Mouse (Mus musculus) kidney, postnatal 25 days (tissue): ENCODE data around the gene Pheta2.

Source experiments
- DNase-seq, 2 experiments: peaks; one replicate each; pipeline ENCODE4 v3.0.0; 2021; ENCODE audit warnings: mixed read lengths in 2 of 2

The Pheta2 gene

DNA sequence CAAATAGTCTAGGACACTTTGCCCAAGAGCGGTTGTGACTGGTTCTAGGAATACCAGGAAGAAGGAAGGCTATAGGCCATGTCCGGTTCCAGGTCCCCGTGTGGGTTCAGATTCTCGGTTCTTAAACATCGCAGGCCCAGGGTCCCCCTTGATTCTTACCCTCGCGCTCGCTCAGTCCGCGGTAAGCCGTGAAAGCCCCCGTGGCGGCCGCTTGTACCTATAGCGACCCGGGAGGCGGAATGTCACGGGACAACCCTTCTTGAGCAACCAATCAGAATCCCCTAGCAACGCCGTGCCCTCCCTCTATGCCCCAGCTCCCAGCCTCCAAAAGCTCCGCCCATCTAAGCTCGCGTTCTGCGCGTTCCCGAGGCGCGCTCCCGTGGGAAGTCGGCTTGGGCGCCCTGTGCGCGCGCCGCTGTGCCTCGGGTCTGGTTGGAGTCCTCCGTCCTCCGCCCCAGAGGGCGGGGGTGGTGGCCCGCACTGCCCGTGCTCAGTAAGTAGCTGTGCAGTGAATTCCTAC is at the start of gene Pheta2, which contains the start of the genes Naga and Smdt1:
Pheta2 (plus strand) TSS at position 350 of the 520 bp plus-strand sequence.
Naga (minus strand) TSS at position 333 of the 520 bp plus-strand sequence.
Smdt1 (plus strand) TSS at position 367 of the 520 bp plus-strand sequence.
- peak; percentile 97 to 99 for DNase-seq

DNA sequence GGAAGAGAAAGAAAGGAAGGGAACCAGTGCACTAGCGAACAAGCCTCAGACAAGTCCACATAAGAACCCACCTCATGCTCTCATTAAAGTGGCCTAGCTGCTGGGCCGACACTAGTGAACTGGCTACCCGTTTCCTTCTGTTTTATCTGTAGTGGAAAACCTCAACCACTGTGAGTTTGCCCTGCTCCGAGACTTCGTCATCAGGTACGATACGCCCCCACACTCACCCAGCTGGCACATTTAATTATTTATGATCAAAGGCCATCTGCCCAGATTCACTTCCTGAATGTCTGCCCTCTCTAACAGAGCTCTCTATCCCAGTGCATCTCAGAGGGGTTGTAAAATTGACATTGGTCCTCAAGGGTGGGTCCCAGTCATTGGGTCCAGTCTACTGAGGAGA is 48.5 kb upstream of the Pheta2 start:
- no peak for DNase-seq

DNA sequence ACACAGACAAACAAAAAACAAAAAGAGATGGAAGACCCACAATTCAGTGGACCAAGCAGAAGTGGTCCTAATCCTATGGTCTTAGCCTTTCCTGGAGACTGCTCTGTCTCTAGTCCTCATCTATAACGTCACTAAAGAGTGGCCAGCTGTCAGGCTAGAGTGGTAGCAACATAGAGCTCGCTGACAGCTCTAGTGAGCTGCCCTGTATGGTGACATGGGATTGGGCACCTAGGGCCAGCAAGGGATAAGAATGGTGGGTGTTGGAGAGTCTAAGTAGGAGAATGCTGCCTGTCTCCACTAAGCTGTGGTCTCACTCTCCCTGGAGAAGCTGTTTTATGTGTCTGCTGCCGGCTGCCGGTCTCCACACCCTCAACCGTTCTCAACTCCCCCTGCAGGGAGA is 45.9 kb upstream of the Pheta2 start:
- DNase-seq, result no peak

DNA sequence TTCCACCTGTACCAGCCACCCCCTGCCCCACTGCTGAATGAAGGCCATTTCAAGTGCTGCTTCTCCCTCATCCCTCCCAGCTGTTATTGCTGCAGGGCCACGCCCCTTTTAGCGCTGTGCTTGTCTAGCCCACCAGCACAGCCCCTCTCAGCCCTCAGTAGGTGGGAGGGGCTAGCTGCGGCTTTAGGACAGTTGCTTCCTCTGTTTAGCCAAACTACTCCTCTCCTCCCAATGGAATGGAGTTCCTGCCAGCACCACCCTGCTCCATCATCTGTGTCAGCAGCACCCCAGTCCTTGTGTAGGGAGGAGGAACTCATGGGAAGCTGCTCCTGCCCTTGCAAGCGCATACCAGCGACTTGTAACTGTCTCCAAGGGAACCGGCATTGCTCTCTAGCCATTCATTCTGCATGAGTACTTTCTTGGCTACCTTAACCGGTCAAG is 45.5 kb upstream of the Pheta2 start:
- DNase-seq, result peak in 1 of 2 experiments; percentile 45

DNA sequence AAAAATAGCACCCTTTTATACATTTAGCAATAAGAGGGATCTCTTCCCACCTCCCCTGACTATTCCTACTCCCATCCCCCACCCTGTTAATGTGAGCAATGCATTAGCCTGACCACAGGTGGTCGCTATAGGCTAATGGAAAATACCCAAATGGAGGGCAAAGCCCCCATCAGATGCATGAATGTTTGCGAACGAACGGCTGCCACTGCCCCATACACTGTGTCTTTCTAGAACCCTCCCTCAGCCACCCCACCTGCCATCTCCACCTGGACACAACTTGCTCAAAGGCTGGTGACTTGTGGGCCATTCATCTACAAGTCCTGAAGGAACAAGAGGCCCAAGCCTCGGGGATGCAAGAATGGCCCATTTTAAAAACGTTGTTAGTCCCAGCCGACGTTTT is 44.7 kb upstream of the Pheta2 start:
- no peak for DNase-seq

DNA sequence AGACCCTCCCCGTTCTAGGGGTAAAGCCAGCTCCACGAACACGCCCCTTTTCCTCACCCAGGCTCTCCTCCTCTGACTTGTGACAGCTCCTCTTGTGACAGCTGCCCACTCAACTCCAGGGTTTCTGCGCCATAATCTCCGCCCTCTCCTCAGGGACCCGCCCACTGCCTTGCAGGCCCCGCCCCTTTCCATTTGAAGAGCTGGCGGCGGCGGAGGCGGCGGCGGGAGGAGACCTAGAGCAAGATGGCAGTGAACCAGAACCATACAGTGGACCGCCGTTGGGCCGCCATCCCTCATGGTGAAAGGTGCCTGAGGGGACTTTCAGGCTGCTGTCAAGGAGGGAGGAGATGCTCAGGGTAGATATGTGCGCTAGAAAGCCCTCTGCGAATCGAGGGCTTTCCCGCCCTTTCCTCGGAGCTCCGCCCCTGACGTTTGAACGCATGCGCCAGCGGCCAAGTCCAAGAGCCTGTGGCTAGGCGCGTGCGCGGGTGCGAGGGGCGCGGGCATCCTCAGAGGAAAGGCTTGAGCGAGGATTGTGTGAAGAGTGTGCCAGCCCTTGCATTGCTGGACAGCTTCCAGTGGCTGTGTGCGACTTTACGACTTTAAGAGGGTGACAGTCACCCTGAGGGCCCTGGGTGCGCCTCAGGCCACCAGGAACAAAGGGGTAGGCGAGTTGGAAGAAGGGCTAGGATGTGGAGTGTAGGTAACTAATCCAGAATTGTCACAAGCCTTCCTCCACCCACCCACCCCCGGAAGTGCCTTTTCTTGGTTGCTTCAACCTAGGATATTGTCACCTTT is 39.8 kb upstream of the Pheta2 start, which contains the start of gene Wbp2nl:
Wbp2nl (plus strand) TSS at position 191 of the 798 bp plus-strand sequence.
- DNase-seq, result no peak

DNA sequence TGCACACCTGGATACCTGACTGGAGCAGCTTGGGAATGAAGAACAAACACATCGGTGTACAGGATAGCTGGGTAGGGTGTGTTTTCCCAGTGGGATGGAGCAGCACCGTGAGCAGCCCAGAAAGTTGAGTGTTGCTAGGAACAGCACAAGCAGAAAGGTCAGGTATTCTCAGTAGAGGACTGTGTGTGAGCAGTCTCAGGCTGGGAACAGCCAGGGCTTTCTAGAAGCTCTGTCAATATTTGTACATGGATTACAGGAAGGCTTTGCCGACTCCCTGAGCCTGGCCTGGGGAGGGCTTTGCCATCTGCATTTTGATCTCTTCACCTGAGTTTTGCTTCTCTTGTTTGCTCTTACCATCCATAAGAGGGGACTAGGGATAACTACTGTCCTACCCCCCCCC is 31.6 kb upstream of the Pheta2 start:
- no peak for DNase-seq

DNA sequence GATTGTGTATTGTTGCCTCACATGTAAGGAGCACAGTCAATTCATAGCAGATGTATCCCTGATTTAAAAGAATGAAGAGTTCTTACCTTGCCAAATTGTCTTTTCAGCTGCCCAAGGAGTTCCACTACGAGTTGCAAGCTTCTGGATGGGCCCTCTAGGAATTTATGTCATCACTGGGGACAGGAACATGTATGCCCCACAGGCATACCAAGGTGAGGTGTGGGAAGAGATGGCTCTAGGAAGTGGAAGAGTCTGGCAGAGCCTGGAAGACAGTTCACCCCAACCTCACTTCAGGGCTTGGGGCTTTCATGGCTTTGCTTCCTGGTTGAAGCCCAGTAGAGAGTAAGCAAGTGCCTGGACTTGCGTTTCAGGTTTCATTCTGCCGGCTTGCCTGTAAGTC is 30.3 kb upstream of the Pheta2 start:
- DNase-seq, result no peak

DNA sequence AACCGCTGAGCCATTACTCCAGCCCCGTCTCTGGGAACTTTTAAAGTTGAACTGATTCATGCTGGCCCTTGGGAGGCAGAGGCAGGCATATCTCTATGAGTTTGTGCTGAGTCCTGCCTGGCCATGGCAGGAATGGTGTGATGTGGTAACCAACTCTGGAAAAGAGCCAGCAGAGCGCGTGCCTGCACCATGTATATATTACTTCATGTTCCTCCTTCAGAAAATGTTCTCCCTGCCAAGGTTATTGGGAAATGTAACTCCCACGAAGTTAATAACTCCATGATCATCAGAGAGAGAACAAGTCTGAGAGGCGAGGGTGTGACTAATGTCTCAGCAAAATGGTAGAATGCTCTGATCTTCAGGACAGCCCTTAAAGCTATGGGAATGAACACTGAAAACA is 20.9 kb upstream of the Pheta2 start:
- no peak for DNase-seq

DNA sequence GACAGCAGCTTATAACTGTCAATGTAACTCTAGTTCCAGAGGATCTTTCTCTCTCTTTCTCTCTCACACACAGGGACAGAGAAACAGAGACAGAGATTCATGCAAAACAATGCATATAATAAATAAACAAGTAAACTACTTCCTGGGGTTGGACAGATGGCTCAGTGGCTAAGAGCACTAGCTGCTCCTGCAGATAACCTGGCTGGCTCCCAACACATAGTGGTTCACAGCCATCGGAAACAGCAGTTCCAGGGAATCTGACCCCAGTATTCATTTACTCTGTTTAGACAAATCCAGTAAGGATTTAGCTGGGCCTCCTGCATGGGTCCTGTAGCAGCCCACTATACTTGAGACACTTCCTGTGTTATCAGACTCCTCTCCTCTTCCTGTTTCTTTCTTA is 19.1 kb upstream of the Pheta2 start:
- no peak for DNase-seq

DNA sequence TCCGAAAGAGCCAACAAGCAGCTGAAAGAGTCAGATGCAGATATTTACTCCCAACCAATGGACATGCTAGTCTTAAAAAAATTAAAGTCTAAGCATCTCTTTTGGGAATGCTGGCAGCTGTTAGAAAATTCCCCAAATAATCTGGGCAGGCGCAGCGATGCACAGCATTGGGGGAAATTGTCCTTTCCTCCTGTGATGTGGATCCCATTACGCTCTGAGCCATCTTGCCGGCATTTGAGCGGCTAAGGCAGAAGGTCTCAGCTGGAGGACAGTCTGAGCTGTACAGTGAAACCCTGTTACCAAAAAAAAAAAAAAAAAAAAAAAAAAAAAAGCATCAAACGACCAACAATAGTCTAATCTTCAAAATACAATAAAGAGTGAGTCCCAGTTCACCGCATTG is 16.5 kb upstream of the Pheta2 start:
- no peak for DNase-seq

DNA sequence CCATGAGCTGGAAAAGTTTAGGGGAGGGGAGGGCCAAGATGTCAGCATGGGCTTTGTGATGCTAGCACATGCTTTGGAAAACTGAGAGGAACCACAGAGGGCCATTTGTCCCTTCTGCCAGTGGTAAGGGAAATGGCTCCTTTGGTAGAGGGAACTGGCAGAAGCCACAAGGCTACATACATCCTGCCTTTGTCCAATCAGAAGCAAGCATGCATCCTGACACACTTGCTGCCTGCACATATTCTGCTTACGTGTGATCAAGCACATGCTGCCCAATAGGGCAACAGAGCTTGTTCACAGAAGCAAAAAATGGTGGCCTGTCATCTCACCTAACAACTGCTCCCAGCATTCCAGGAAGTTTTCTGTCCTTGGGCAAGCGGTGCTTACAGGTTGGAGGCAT is 13.4 kb upstream of the Pheta2 start:
- DNase-seq, result no peak

DNA sequence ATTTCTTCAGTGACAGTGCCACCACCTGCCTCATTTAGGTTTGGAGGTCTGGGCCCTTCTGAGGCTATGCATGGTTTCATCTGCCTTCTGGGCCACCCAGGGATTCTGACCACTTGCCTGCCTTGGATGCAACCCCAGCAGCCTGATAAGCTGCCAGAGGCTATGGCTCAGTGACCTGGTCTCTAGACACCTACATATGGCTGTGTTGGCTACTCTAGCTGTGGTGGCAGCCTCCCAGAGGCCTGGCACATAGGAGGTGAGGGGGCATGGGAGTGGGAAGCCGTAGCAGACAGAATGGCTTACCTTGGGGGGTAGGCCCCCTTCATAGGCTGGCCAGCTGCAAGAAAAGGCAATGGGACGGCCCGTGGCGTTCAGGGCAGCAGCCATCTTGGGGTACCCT is 3.5 kb upstream of the Pheta2 start:
- no peak for DNase-seq

DNA sequence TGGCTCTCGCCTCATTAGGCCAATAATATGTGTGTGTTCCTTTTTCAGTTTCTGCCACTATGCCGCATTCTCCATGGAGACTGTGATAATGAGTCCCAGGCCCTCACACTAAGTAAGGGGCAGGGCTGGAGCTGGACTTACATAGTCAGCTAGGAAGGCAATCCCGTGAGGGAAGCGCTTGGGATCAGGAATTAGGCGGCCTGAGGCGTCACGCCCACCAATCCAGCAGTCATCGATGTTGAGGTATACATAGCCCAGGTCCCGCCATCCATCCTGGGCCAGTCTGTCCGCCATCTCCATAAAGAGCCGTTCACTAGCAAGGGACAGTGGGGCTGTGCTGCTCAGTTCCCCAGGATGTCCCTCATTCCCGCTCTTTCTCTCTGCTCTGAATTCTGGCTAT is 2.1 kb upstream of the Pheta2 start:
- DNase-seq, result no peak

DNA sequence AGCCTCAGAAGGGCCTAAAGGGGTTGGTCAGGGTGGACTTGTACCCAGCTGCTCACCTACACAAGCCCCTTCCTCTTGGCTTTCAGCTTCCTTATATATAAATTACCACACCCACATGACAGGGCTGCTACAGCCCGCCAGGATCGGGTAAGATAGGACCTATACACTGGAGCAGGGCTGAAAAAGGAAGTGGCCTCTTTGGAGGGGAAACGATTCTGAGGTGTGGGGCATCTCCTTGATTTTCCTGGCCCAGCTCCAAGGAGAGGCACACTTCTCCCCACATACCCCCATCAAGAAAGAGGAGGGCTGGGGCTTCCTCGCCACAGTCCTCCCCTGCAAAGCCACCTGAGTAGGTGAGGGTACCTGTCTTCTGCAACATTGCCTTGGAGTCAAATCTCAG is 867 bp upstream of the Pheta2 start:
- DNase-seq, result no peak

DNA sequence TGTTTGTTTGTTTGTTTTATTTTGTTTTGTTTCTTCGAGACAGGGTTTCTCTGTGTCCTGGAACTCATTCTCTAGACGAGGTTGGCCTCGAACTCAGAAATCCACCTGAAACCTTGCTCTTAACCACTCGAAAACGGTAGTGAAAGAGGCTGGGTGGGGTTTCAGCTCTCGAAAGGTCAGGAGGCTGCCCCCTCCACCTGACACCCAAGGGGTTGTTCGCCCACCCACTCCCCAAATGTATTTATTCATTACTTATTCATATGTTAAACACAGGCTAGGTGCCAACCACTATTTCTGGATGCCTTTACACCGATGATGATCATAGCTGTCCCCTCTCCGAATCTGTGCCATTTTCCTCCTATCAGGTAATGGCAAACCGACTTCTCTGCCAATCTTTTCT is 408 bp downstream of the Pheta2 start:
- DNase-seq, result no peak

DNA sequence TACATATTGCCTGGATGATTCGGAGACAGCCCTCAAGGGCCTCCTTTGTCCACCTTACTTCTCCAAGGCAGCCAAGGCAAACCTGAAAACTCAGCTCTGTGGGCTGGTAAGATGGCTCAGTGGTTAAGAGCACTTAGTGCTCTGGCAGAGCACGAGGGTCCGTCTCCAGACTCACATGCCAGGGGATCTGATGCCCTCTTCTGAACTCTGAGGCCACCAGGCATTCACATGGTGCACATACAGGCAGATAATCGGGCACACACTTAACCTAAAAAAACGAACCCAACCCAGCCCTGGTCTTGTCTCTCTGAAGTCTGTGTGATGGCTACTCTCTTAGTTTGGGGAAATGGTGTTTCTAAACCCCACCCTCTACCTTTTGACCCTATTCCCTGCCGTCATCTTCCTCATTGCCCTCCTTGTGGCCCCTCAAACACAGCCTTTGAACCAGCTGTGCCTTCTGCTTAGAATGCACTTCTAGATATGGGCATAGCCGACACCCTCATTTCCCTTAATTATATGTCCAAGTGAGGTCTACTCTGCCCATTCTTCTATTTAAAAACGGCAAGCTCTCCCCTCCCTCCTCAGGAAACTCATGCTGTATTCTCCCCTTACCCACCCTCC is 1.0 kb downstream of the Pheta2 start:
- no peak for DNase-seq

DNA sequence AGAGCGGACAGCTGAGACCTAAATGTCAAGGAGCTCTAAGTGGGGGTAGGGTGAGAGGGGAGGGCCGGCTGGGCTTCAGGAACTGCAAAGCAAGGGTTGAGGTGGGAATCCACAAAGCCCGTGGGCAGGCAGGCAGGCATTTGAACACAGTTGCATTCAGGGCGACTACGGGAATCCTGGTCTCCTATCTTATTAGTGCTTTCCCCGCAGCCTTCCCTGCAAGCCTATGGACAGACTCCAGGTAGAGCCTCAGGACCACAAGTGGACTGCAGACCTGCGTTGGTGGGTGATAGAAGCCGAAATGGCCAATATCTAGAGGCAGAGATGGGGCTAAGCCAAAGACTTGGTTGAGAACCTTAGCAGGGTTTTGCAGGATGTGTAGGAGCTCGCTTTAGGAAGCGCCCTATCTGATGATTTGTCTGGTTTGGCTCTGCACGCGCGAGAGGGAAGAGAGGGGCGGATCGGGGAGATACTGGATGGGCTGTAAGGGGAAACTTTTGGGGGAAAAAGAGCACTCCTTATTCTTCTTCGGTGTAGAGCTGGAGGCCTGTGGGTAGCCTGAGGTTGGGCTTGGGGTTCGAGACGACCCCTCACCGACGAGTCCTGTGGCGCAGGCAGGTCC is 1.8 kb downstream of the Pheta2 start:
- no peak for DNase-seq

DNA sequence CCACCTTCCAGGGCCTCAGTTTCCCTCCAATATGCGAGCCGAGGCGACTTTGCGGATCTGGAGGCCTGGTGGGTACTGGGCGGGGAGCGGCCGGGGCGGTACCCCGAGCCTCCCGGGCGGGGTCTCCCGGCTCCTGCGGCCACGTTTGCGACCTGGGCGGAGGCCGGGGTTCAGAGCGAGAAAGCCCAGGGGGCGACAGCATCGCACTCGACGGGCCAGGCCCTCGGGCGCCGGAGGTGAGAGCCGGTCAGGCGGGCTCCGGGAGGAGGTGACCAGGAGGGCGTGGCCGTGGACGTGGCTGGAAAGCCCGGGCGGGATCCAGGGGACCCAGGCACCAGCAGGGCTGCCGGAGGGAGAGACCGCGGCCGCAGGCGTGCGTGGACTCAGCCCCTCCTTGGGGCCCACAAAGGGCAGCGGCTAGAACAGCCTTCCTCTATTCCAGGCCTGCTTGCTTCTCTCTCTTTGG is 2.3 kb downstream of the Pheta2 start:
- peak; percentile 50 to 72 for DNase-seq

DNA sequence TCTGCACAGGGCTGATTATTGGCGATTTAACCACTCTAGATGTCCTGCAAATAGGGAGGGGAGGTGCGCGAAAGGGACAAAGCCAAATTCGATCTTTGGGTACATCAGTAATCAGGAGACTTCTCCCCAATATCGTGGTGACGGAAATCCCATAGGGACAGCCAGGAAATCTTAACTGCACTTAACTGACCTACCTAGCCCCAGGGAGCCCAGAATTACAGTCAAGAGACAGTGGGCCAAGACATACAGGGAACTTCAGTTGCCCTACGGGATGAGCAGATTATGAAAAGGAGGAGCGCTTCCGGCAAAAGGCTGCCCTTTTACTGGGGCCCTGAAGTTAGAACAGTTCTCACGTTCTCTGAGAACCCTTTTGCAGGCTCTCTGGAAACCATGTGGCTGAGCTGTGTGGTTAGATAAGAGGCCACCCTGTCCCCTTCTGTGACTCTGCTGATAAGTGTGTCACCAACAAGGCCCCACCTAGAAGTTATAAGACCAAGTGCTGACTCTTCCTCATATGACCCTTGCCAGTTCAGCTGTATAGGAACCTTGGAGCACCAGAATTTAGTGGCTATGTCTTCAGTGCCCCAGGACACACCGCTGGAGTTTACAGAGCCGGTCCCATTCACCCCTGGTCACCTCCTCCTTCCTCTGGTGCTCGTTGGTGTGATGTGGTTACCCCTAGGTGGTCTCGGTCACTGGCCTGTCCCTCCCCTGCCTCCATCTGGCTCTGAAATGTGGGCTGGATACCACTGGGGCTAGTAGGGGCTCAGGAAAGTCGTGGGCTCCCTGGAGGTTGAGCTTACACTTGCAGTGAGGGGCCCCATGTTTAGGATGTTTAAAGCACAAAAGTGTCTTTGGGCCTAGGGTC is 3.2 kb downstream of the Pheta2 start:
- no peak for DNase-seq

DNA sequence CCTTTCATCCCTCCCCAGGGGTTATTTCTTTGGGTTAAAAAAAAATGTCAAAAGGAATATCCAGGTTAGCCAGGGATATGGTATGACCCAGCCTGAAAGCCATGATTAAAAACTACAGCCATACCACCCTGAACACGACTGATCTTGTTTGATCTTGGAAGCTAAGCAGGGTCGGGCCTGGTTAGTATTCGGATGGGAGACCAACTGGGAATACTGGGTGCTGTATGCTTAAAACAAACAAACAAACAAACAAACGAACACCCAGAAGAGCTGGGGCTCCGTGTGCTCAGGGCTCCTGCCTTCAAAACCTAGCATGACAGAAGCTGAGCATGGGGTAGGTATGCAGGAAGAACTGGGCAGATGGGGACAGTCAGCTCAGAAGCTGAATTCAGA is 3.8 kb downstream of the Pheta2 start:
- DNase-seq, result no peak
